Mouse (Mus musculus): ENCODE results near the gene Eif4e. TPM values are rescaled to one million over a fixed set of nuclear protein-coding genes. Genes with fewer than 3 reads are reported as not detected.

The Eif4e gene
- 136 TPM for polyA plus RNA-seq (2012; fragmentation: generic; extraction: Trizol)

GRCm38 (mm10) chr3:138526073-138526915 is at the start of gene Eif4e:
Gene Eif4e, plus strand, starts transcription at chr3:138526179.
- H3K4me3 ChIP-seq: peak within 1 kb of the TSS; percentile 33
- peak; percentile 21 for TF ChIP-seq POLR2A (IDR thresholded peaks at IDR 0.05; ENCODE audit: insufficient read length, low read depth)
- no peak for TF ChIP-seq TCF3 (IDR thresholded peaks at IDR 0.05; ENCODE audit: insufficient read length, low read depth)
- peak in 1 of 3 experiments; percentile 52 for TF ChIP-seq MYOD1 (IDR thresholded peaks at IDR 0.05; ENCODE audit: control insufficient read depth in 1 of 3, insufficient read length in 2 of 3, low read depth in 2 of 3)
- H3K79me2 ChIP-seq (ENCODE audit: control insufficient read depth, insufficient read depth): peaks cover 35% of the 10 kb centered on the region
- no peaks in the 10 kb centered on the region for H3K36me3 ChIP-seq (ENCODE audit: control insufficient read depth, insufficient read depth)
- H3K4me2 ChIP-seq (ENCODE audit: low read depth): peak within 1 kb of the TSS; percentile 95
- peak within 1 kb of the TSS; percentile 89 for H3ac ChIP-seq (ENCODE audit: control insufficient read depth, insufficient read length)
- no peaks in the 10 kb centered on the region for H3K27me3 ChIP-seq (ENCODE audit: control insufficient read depth, insufficient read depth, insufficient read length)

GRCm38 (mm10) chr3:138479489-138479888 is 46.5 kb upstream of the Eif4e start:
- H3K4me3 ChIP-seq: no peak overlapping the region
- TF ChIP-seq E2F4 (IDR thresholded peaks at IDR 0.05; ENCODE audit: insufficient read depth) (no peak), MAX (IDR thresholded peaks at IDR 0.05; ENCODE audit: low read depth) (no peak), POLR2A (IDR thresholded peaks at IDR 0.05; ENCODE audit: insufficient read length, low read depth) (no peak), MYOD1 (IDR thresholded peaks at IDR 0.05; ENCODE audit: control insufficient read depth in 1 of 3, insufficient read length in 2 of 3, low read depth in 2 of 3) (no peak)
- no peaks in the 10 kb centered on the region for H3K27me3 ChIP-seq (ENCODE audit: control insufficient read depth, insufficient read depth, insufficient read length)
- H3K4me2 ChIP-seq (ENCODE audit: low read depth): no peak overlapping the region
- H3K79me2 ChIP-seq (ENCODE audit: control insufficient read depth, insufficient read depth): peaks cover 39% of the 10 kb centered on the region
- peaks cover 18% of the 10 kb centered on the region for H3K36me3 ChIP-seq (ENCODE audit: control insufficient read depth, insufficient read depth)
- no peak overlapping the region for H3ac ChIP-seq (ENCODE audit: control insufficient read depth, insufficient read length)

GRCm38 (mm10) chr3:138481526-138482284 is 44.3 kb upstream of the Eif4e start:
- H3K27me3 ChIP-seq (ENCODE audit: control insufficient read depth, insufficient read depth, insufficient read length): no peaks in the 10 kb centered on the region
- TF ChIP-seq POLR2AphosphoS2 (IDR thresholded peaks at IDR 0.05; ENCODE audit: insufficient read length, low read depth): no peak
- no peak for TF ChIP-seq SRF (IDR thresholded peaks at IDR 0.05; ENCODE audit: control insufficient read depth, insufficient read length, low read depth)
- TF ChIP-seq E2F4 (IDR thresholded peaks at IDR 0.05; ENCODE audit: insufficient read depth): no peak
- TF ChIP-seq TCF3 (IDR thresholded peaks at IDR 0.05; ENCODE audit: insufficient read length, low read depth): no peak
- TF ChIP-seq CEBPB (IDR thresholded peaks at IDR 0.05; ENCODE audit: insufficient read depth, poor library complexity, severe bottlenecking): no peak
- TF ChIP-seq USF1 (IDR thresholded peaks at IDR 0.05; ENCODE audit: low read depth): no peak
- no peak for TF ChIP-seq REST (IDR thresholded peaks at IDR 0.05; ENCODE audit: insufficient read depth, insufficient read length)
- no peak for TF ChIP-seq TCF12 (IDR thresholded peaks at IDR 0.05; ENCODE audit: insufficient read depth, poor library complexity, severe bottlenecking)
- no peak for TF ChIP-seq MAX (IDR thresholded peaks at IDR 0.05; ENCODE audit: low read depth)
- no peak for TF ChIP-seq MYOD1 (IDR thresholded peaks at IDR 0.05; ENCODE audit: control insufficient read depth in 1 of 3, insufficient read length in 2 of 3, low read depth in 2 of 3)
- TF ChIP-seq POLR2A (IDR thresholded peaks at IDR 0.05; ENCODE audit: insufficient read length, low read depth): no peak
- TF ChIP-seq MYOG (IDR thresholded peaks at IDR 0.05; ENCODE audit: control insufficient read depth in 1 of 3, insufficient read depth in 1 of 3, insufficient read length in 2 of 3, low read depth in 2 of 3): no peak
- H3ac ChIP-seq (ENCODE audit: control insufficient read depth, insufficient read length): no peak overlapping the region
- H3K79me2 ChIP-seq (ENCODE audit: control insufficient read depth, insufficient read depth): peaks cover 49% of the 10 kb centered on the region
- no peak overlapping the region for H3K4me3 ChIP-seq
- peaks cover 17% of the 10 kb centered on the region for H3K36me3 ChIP-seq (ENCODE audit: control insufficient read depth, insufficient read depth)
- H3K4me2 ChIP-seq (ENCODE audit: low read depth): no peak overlapping the region

- peaks cover 14% of the 10 kb centered on the region for H3K36me3 ChIP-seq (ENCODE audit: control insufficient read depth, insufficient read depth)
- no peak overlapping the region for H3K4me2 ChIP-seq (ENCODE audit: low read depth)
- no peak overlapping the region for H3ac ChIP-seq (ENCODE audit: control insufficient read depth, insufficient read length)
- no peaks in the 10 kb centered on the region for H3K27me3 ChIP-seq (ENCODE audit: control insufficient read depth, insufficient read depth, insufficient read length)
- peaks cover 65% of the 10 kb centered on the region for H3K79me2 ChIP-seq (ENCODE audit: control insufficient read depth, insufficient read depth)
- TF ChIP-seq TCF12 (IDR thresholded peaks at IDR 0.05; ENCODE audit: insufficient read depth, poor library complexity, severe bottlenecking) (no peak), MYOD1 (IDR thresholded peaks at IDR 0.05; ENCODE audit: control insufficient read depth in 1 of 3, insufficient read length in 2 of 3, low read depth in 2 of 3) (no peak), USF1 (IDR thresholded peaks at IDR 0.05; ENCODE audit: low read depth) (no peak), MAX (IDR thresholded peaks at IDR 0.05; ENCODE audit: low read depth) (no peak), REST (IDR thresholded peaks at IDR 0.05; ENCODE audit: insufficient read depth, insufficient read length) (no peak), POLR2A (IDR thresholded peaks at IDR 0.05; ENCODE audit: insufficient read length, low read depth) (no peak), POLR2AphosphoS2 (IDR thresholded peaks at IDR 0.05; ENCODE audit: insufficient read length, low read depth) (no peak), SRF (IDR thresholded peaks at IDR 0.05; ENCODE audit: control insufficient read depth, insufficient read length, low read depth) (no peak), MYOG (IDR thresholded peaks at IDR 0.05; ENCODE audit: control insufficient read depth in 1 of 3, insufficient read depth in 1 of 3, insufficient read length in 2 of 3, low read depth in 2 of 3) (no peak), CEBPB (IDR thresholded peaks at IDR 0.05; ENCODE audit: insufficient read depth, poor library complexity, severe bottlenecking) (no peak), E2F4 (IDR thresholded peaks at IDR 0.05; ENCODE audit: insufficient read depth) (no peak), TCF3 (IDR thresholded peaks at IDR 0.05; ENCODE audit: insufficient read length, low read depth) (no peak)
- H3K4me3 ChIP-seq: no peak overlapping the region
These were observed 42.7 kb upstream of the Eif4e start for GRCm38 (mm10) chr3:138483240-138483639.
